Mouse (Mus musculus) hindbrain, embryonic 13.5 days (tissue): ENCODE measurements around the gene Nap1l3. TPM values are rescaled to one million over a fixed set of nuclear protein-coding genes. Genes with fewer than 3 reads are reported as not detected.
A peak's percentile ranks its signal among the peaks of the same experiment; 100 is the strongest.

Experiments used
- ATAC-seq: fragments of 200-750 bp; cut with Nextera tagmentation; 2 replicates; pipeline ENCODE4 v1.8.0; 2017; ENCODE audit warnings: moderate TSS enrichment; ENCODE audit not compliant: low FRiP score
- H3K27ac ChIP-seq: fragments of 300-500 bp; sonication (generic); 2 replicates; pipeline ENCODE4 v1.5.1; 2015; ENCODE audit warnings: inconsistent platforms, mild to moderate bottlenecking, moderate library complexity
- H3K27me3 ChIP-seq: fragments of 300-500 bp; sonication (generic); 2 replicates; pipeline ENCODE4 v1.6.1; 2015; ENCODE audit warnings: mild to moderate bottlenecking, inconsistent platforms
- H3K36me3 ChIP-seq: fragments of 300-500 bp; sonication (generic); 2 replicates; pipeline ENCODE4 v1.6.1; 2015; ENCODE audit warnings: mild to moderate bottlenecking, inconsistent platforms
- H3K4me1 ChIP-seq: fragments of 300-500 bp; sonication (generic); replicated peaks from 2 replicates; pipeline ENCODE4 v1.6.1; 2015; ENCODE audit warnings: inconsistent platforms
- H3K4me2 ChIP-seq: fragments of 300-500 bp; sonication (generic); 2 replicates; pipeline ENCODE4 v1.6.1; 2015; ENCODE audit warnings: inconsistent platforms, mild to moderate bottlenecking, moderate library complexity
- H3K4me3 ChIP-seq: fragments of 300-500 bp; sonication (generic); 2 replicates; pipeline ENCODE4 v1.5.1; 2015; ENCODE audit warnings: mild to moderate bottlenecking, inconsistent platforms
- H3K9ac ChIP-seq: fragments of 300-500 bp; sonication (generic); 2 replicates; pipeline ENCODE4 v1.6.1; 2015; ENCODE audit warnings: mild to moderate bottlenecking, inconsistent platforms
- H3K9me3 ChIP-seq: fragments of 300-500 bp; sonication (generic); 2 replicates; pipeline ENCODE4 v1.6.1; 2016; ENCODE audit warnings: inconsistent platforms
- WGBS: fragments of 180-500 bp; shearing (Covaris S2); methylation state at CpG from one replicate; pipeline ENCODE4 v1.1.7; 2015; 5-methylcytosine and 5-hydroxymethylcytosine counted together
- polyA plus RNA-seq: library from polyadenylated mRNA; unstranded; fragments of >200 nt; fragmentation: Nextera tagmentation; extraction: Ambion mirVana; gene quantifications from 2 replicates; pipeline ENCODE4 v1.2.1, GENCODE M21; 2015

Nap1l3 gene
- polyA plus RNA-seq = 46.8 and 47.9 TPM in 2 replicates

GRCm38 (mm10) chrX:122396781-122397581 is at the start of gene Nap1l3:
TSS of gene Nap1l3 (minus strand) at chrX:122397401.
- WGBS = 8% methylated on average over 39 of the region's 39 CpGs

GRCm38 (mm10) chrX:122397652-122398051 is 451 bp upstream of the Nap1l3 start:
- H3K9ac ChIP-seq = peak overlapping the region; percentile 19; the same call in 1 of the 2 replicates

More at GRCm38 (mm10) chrX:122396781-122397581, at the start of gene Nap1l3:
- Histone ChIP-seq H3K4me2 (peak within 1 kb of the TSS; percentile 52), H3K27ac (peak within 1 kb of the TSS; percentile 88), H3K9me3 (no peaks in the 10 kb centered on the region), H3K9ac (peak within 1 kb of the TSS; percentile 79), H3K4me3 (peak within 1 kb of the TSS; percentile 58), H3K27me3 (no peaks in the 10 kb centered on the region), H3K36me3 (no peaks in the 10 kb centered on the region), H3K4me1 (peaks cover 4% of the 10 kb centered on the region; the same call in 1 of the 2 replicates)
- peak; percentile 99 for ATAC-seq

More at GRCm38 (mm10) chrX:122397652-122398051, 451 bp upstream of the Nap1l3 start:
- Histone ChIP-seq H3K4me1 (peaks cover 4% of the 10 kb centered on the region; the same call in 1 of the 2 replicates), H3K27me3 (no peaks in the 10 kb centered on the region), H3K36me3 (no peaks in the 10 kb centered on the region), H3K27ac (peak overlapping the region; percentile 88; the same call in 1 of the 2 replicates), H3K4me2 (peak overlapping the region; percentile 52), H3K9me3 (no peaks in the 10 kb centered on the region), H3K4me3 (peak overlapping the region; percentile 58)
- ATAC-seq = peak; percentile 52
- WGBS = 21% methylated on average over 8 of the region's 8 CpGs
